Mouse (Mus musculus): ENCODE results near the gene Synpo2.
A peak's percentile ranks its signal among the peaks of the same experiment; 100 is the strongest.

The Synpo2 gene

DNA sequence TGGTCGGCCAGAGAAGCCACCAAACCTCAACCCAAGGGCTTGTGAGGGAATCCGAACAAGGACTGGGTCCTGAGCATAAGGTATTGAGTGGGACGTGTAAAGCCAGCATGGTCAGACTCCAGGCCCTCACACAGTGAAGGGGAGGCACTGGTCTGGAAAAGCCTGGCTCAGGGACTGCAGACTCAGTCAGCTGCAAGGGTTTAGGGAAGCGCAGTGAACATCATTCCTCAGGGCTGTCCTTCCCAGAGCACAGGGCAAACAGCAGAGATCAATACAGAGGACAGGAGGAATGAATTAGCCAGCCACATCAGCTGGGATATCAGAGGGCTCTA lies 72.8 kb downstream of the Synpo2 start:
- DNase-seq, result no peak

DNA sequence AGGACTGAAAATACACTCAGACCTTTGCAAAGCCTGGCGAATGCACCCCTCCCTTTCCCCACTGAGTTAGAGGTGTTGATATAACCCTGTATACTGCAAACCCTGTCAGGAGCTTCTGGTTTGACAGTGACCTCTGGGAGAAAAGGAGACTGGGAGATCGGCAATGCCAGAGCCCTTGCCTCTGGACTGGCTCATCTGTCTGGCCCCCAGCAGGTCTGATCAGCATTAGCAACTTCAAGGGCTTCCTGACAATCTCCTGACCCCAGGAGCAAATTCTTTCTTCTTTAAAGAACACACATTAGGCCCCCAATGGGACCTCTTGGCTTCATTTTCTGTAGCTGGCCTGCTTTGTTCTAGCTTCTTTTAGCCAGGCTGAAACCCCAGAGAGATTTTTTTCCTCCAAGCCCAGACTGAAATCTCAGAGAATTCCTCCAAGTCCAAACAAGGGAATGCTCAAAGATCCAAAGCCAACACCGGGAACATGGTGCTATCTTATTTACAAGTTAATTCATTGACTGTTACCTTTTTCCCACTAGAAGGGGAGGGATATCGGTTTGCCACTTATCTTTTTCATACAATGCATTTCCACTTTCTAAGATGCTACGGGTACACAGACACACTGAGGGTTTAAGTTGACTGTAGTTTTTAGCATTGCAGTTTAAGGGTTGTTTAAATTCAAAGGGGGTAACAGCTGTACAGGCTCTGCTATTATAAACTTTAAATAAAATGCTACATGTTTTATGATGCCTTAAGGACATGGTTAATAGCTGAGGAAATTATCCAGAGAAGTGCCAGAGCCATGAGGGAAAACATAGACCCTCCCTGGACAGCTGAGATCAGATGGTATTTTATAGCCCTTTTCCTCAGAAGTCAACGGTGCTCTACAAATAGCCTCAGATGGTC lies 73.4 kb downstream of the Synpo2 start:
- DNase-seq, result no peak

DNA sequence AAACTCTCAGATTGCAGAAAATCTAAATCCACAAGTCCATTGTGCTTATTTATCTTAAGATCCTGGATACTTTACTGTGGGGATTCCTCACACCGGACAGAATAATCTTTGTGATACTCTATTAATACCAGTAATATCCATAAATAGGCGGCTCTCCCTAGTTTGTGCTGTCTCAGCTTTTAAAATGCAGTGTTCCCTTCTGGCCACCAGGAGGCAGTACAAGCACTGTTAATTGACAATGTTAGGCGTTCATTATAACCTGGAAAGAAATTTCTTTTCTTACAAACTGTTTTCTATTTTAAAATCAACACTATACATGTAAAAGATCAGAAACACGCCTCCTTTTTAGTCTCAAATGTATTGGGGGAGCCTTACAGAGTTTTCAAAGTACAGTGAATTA lies 75.2 kb downstream of the Synpo2 start:
- peak in 1 of 2 experiments; percentile 55 for DNase-seq

DNA sequence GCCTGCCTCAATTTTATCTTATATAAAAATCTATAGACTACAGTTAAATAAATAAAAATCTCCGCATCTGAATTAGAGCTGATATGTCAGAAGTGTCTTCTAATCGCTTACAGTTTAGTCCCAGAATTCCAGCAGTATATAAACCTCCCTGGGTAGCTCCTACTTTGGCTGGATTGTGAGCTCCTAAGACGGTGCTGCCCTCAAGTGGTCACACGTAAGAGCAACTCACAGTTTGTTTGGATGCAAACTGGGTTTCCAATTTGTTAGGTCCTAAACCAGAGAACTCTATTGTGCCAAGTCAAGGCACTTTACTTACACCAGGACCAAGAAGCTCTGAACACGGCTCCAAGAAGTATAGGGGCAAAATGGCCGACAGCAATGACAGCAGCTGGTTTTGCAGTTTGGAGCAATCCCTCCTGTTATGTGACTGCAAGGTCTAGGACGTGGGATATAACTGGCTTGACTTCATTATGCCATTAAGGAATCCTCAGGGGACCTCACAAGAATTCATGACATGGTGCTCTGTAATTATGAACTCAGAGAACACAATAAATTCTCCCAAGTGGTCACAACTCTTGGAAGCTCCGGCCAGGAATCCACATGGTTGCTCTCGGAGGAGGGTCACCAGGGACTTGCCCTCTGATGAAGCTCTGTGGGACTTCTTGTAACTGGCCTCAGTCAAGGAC lies 76.7 kb downstream of the Synpo2 start:
- DNase-seq, result peak; percentile 12 to 59

DNA sequence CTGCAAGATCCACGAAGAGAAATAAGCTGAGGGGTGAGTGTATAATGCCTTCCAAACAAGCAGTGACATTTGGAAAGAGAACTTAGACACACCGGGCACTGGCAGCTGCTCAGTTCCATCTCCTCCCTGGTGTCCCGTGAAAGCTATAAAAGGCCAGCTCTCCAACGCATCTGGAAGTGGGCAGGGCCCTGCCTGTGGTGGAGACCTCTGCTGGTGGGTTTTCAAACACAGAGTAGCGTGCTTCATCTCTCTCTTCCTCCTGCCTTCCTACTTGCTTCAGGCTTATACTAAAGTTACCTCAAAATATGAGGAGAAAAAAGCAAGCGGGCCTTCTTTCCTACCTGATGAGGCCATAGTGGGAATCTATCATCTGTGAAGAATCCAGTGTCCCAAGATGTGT lies 77.4 kb downstream of the Synpo2 start:
- no peak for DNase-seq

DNA sequence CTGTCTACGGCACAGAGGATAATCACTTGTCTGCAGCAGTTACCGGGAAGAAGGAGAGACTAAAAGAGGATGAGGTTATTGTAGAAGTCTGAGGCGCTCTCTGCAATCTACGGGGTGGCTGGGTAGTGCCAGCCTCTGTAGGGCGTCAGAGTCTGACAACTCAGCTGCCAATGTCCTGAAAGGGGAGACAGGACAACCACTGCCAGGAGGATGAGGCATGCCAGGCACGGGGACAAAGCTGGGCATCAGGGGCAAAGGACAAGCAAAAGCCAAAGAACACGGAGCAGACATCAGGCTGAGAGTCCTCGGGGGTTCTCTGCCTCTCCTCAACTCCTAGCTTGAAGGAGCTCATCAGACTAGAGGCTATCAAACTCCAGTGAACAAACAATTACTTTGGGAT lies 82.6 kb downstream of the Synpo2 start:
- DNase-seq, result no peak

DNA sequence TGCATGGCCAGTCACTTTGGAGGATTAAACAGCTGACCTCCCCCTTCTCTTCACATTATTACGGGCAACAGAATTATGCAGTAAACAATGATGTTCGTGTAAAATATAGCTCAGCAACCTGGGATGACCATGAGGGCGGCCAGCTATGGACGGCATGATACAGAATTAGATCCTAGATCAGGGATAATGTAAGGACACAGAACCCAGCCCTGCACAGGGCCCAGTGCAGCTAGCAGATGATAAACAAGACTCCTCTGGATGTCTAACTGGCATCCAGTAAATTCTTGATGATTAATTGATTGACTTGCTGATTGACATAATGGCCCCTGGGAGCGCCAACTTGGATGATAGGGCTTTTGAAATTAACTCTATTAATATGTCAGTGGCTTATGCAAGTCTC lies 83.0 kb downstream of the Synpo2 start:
- no peak for DNase-seq

DNA sequence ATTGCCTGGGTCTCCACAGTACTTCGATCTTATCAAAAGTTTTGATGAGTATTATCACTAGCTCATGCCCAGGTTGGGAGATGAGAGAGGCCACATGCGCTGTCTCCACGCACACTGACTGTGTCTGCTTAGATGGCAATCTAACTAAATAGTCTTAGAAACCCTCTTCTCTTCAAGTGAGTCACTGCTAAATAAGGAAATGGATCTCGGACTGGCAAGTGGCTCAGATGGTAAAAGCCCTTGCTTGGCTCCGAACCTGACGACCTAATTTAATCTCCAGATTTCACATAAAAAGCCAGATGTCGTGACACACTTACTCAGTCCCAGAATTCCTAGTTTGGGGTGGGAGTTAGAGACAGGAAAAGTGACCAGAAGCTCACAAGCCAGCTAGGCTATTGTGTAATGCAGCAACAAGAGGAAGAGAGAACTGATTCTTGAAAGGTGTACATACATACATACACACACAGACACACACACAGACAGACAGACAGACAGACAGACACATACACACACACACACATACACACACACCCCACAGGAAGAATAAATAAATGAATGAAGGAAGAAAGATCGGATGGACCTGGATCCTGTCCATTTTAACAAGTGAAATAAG lies 85.3 kb downstream of the Synpo2 start:
- DNase-seq, result no peak

DNA sequence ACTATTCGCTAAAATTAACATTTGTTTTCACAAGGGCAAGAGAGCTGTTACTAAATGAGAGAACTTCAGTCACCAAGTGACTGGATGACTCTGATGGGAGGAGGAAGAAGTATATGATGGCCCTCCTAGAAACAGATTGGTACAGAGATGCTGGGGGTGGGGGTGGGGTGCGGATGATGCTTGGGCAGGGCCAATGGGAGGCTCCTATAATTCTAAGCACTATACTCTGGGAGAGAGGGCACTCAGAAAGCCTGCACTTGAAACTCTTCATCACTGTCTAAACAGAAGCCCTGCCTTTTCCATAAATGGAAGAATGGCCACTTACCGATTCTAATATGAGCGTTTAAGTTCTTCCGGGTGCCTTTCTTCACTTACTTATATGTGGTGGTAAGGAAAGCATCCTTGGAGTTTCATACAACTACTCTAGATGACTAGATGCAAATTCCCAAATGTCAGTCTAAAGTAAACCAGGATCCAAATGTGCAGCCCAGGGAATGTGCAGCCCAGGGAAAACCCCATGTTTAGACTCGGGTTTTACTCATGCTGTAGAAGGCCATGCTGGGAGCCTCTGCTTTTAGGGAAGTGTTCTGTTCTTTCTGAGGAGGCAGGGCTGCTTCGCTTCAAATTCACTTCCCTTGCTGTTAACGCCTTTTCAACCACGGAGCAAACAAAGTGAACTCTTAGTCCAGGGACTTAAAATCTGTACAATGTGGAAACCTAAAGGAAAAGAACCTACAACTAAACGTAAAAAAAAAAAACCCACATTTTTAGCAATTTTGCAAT lies 86.4 kb downstream of the Synpo2 start:
- no peak for DNase-seq

DNA sequence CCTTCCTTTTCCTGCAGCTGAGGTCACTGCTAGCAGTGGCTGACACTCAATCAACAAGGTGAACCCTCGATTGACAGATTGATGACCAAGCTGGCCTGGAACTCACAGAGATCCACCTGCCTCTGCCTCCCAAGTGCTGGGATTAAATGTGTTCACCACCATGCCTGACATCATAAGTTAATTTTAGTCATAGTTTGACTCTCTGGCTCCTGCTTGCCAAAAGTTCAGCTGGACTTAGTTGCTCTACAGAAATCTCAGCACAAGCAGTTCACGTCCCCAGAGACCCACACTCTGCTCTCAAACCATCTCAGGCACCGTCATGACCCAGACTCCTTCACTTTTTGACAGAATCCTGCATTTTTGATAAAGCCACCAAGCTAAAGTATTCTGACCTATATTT lies 87.3 kb downstream of the Synpo2 start:
- DNase-seq, result no peak

DNA sequence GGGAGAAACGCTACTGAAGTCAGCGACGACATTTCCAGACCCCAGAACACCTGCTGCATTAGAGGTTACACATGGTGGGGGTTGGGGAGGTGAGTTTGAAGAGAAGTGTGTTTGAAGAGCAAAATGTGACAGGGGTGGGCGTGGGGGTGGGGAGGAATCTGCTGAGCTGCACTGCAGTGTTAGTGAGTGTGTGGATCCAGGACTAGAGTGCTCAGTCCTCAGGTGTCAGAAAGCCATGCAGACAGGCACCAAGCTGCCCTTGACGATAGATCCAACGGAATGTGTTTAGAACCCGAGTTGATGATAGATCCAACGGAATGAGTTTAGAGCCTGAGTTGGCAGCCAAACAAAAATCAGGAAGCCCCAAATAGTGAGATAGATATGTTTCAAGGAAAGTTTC lies 89.4 kb downstream of the Synpo2 start:
- no peak for DNase-seq

DNA sequence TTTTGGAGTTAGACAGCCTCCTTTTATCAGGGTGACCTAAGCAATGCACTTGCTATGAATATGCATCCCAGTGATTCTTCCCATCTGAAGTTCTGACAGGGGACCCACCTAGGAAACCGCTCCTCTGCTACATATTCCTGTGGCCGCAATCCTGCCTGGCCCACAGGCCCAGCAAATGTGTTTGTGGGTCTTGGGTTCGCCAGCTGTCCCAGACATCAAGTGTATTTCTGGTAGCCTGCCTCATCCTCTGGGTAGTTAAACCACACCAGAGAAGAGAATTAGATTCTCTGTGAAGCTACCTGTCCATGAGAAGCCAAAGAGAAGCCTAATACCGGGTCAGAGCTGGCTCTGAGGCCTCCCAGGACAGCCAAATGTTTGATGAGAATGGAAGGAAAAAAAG lies 90.0 kb downstream of the Synpo2 start:
- DNase-seq, result no peak

DNA sequence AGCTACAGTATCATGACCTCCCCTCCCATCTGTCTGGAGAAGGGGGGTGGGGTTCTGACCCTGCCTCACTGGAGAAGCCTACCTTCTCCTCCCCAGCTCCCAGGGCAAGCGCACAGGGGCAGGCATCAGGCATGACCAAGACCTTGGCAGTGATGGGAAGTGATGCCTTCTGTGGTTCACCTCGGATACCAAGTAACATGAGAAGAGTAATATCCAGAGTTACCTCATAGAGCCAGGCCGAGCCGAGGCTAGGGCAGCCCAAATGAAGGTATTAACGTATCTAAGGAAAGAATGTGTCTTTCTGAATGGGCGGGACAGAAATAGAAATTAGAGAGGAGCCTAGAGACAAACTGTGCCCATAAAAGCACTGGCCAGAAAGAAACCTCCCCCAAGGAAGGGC lies 92.5 kb downstream of the Synpo2 start:
- no peak for DNase-seq

DNA sequence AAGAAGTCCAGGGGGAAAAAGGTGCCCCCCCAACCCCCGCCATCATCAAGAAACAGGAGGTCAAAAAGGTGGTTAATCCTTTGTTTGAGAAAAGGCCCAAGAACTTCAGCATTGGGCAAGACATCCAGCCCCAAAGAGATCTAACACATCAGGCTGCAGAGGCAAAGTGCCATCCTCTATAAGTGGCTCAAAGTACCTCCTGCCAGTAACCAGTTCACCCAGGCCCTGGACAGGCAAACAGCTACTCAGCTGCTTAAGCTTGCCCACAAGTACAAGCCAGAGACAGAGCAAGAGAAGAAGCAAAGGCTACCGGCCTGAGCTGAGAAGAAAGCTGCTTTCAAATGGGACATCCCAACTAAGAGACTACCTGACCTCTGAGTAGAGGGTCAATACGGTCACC lies 93.7 kb downstream of the Synpo2 start:
- DNase-seq, result no peak

DNA sequence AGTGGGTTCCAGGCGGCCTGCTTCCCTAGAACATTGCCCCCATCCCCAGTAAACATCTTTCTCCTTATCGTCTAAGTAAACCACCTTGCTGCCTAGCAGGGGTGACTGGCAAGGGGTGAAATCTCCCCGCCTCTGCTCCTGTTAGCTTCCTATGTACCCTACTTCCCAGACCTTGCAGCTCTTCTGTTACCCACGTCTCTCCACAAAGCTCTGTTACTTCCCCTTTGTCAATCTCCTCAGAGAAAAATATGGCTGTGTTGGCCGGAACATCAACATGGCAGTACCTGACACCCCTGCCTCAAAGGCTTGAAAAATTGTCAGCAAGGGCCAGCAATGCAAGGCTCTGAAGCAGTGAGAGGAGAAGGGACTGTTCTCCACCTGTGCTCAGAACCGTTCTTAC lies 94.9 kb downstream of the Synpo2 start:
- DNase-seq, result no peak

DNA sequence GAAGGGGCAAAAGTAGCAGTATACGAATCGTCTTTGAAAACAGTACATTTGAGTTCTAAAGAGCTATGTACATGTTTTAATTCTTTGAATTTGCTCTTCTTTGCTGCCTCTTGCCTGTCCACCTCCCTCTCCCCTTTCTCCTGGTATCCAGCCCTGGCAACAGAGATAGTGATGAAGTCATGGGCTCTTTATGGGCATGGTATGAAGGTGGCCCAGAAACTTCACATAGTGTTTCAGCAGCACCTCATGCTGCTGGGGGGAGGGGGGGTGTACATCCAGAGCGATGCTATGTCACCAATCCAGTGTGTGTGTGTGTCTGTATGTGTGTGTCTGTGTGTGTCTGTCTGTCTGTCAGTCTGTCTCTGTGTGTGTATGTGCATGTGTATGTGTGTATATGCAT lies 95.8 kb downstream of the Synpo2 start:
- no peak for DNase-seq

DNA sequence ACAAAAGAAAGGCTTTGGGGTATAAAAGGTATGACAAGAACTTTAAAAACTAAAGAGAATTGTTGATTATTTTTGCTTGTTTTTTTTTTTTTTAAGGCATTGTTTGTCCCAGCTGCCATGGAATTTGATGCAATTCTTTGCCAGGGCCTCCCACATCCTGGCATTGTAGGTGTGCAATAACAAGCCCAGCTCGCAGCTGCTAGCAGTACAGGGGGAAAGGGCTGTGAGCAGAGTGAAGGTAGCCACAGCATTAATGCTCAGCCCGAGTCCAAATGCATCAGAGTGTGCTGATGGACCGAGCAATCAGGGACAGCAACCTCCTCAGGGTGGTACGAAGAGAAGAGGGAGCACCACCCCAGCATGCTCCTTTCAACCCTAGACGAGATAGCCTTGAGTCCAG lies 96.3 kb downstream of the Synpo2 start:
- DNase-seq, result no peak

DNA sequence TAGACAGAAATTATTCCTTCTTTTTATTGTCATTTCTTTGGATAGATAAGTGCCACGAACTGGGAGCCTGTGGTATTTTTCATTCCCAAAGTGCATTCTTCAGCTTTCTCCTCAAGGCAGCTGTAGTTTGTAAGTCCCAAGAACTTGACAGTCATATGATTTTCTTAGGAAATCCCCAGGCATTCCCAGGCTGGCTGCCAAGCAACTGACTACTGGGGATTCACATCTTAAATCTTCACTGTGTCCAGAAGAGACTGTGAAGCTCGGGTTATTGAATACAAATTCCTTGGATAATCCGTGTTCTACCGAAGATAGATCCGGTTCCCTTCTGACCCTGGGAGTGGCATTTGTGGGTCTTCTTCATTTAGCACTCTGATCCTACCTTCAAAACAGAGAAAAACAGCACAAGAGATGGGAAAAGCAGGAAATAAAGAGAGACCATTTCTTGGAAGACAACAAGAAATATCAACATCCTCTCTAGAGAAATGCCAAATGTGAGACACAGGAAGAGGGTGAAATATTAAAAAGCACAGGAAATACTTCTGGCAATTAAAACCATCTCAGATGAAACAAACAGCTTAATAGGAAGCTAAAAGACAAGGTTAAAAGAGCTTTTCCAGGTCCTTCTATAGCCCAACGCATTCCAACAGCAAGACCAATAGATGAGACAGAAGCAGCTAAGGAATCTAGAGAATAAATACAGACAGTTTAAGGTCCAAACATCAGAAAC lies 97.5 kb downstream of the Synpo2 start:
- no peak for DNase-seq

DNA sequence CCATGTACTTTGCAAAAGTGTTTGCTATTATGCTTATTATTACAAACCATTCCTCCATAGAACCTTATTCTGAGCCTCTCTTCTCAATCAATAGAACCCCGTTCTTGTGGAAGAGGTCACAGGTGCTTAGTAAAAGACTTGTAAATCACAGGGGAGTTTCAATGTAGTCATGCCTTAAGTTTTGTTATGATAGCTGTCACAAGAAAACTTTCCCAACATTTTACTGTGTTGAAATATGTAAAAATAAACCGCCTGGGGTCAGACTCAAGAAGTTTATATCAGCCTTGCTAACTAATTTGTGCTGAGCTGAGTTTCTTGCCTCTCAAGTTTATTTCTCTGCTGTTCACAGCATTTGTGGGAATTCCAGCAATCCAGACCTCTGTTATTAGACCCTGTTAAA lies 103.8 kb downstream of the Synpo2 start:
- no peak for DNase-seq

DNA sequence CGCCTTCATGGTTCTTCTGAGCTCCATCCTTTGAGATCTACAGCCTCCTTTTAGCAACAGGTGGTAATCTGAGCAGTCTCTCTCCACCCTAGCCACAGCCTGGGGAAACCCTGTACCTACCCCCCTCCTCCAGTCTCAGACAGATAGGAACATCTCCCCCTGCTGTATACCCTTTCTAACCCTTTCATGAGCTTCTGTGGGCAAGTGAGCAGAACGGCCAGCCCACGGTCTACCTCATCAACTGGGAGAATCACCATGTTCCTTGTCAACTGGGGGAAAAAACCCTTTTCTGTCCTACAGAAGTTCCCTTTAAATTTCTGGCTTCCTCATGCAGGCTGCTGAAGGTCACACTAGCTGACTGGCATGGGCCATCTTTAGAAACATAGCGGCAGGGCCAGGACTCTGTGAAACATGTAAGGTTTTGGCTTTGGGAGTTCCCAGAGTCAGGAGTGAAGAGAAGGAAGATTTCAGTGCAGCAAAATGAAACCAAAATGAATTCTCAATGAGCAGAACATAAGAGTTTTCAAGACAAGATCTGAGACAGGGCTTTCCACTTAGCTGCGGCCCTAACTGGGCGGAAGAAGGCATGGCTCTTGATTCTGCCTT lies 104.7 kb downstream of the Synpo2 start:
- no peak for DNase-seq

DNA sequence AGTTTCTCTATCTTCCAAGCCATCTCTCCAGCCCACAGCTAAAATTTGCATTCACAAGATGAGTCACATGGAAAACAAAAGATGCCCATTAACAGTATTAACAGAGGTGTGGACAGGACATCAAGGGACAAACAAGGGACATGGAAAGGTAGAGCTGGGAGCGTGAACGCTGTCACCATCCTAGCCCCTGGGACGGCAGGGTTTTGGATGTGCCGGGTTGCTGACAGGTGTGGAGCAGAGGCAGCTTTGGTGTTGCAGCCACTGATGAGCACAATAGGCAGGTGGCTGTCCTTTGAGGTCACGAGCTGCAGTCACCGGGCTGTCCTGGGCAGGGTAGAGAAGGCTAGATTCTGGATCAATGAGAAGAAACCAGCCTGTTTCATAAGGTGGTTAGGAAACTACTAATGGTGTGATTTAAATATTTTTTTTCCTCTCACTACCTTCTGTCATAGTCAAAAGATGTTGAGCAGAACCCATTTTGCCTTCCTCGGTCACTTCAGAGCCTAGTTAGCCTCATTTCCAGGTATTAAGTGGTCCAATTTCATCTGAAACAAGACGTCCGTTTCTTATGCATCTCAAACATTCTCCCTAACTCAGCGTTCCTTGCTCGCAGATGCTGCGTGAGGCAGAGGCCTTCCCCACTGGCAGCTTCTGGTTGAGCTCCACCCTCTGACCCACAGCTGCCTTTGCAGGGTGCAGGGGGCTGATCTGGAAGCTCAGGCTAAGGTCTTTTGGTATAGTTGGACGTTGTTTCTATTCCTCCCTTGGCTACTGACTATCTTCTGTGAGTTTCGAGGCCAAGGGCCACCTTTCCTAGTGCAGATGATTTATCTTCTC lies 105.4 kb downstream of the Synpo2 start:
- DNase-seq, result no peak
